Mouse (Mus musculus) liver, adult 10 weeks (tissue): ENCODE measurements around the gene Olfr1370. TPM values are rescaled to one million over a fixed set of nuclear protein-coding genes. Genes with fewer than 3 reads are reported as not detected.

ENCODE experiments used
- polyA plus RNA-seq: library from polyadenylated mRNA; stranded (reverse); fragments of 350-450 nt; fragmentation: Illumina TruSeq; extraction: RNeasy Lipid Tissue Mini Kit (QIAGEN cat#74804); gene quantifications from one replicate; pipeline ENCODE4 v1.2.3, GENCODE M21; 2014; ENCODE audit warnings: low read depth, low replicate concordance

Gene Olfr1370
- polyA plus RNA-seq: not detected

DNA sequence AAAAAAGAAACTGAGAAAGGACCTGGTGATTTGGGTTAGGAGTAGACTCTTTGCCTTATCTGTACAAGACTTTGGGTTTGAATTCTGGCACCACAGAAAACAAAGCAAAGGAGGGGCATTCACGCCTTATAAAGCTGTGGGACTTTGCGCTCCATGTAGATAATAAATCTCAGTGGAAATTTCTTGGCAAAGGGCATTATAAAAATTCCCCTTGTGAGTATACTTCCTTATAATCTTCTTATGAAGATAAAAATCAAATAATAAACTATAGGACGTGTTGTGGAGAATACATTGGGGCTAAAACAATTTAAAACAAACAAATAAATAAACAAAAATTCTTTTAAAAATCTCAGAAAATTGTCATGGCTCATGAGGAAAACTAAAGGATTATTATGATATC is at the start of gene Olfr1370:
TSS of gene Olfr1370 (minus strand) at position 101 of the 400 bp plus-strand sequence.

DNA sequence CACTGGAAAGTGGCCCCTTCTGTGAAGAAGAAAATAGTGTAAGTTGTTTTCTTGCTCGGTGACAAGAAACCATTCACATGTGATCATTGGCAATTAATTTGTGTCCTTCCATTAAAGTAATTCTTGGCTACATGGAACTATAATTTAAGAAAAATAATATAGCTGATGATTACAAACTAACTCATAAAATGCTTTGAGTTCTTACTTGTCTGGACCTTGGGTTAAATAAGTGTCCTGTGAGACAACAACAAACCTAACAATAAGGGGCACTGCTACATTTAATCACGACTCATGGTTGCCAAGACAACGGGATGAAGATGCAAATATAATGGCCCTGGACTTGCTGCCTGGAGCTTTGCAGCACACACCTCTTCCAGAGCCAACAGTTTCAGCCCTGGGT is 36.4 kb upstream of the Olfr1370 start, which contains the start of gene Olfr1369-ps1:
TSS of gene Olfr1369-ps1 (plus strand) at position 301 of the 400 bp plus-strand sequence.

Other genes starting within 250 kb of the Olfr1370 start
- gene Olfr1369-ps1, start 36.5 kb upstream of the Olfr1370 start, polyA plus RNA-seq: not detected
- gene Olfr263, start 54.7 kb upstream of the Olfr1370 start, polyA plus RNA-seq: not detected
- not detected for gene Olfr1368, start 70.9 kb upstream of the Olfr1370 start, polyA plus RNA-seq
- gene Trim27, start 104.5 kb upstream of the Olfr1370 start, polyA plus RNA-seq: 17.1 TPM
- not detected for gene Gpx5, start 217.8 kb upstream of the Olfr1370 start, polyA plus RNA-seq
- gene Gpx6, start 237.2 kb upstream of the Olfr1370 start, polyA plus RNA-seq: 1.6 TPM